Mouse (Mus musculus): Measurements from ENCODE around the gene Eef1akmt1.

DNA sequence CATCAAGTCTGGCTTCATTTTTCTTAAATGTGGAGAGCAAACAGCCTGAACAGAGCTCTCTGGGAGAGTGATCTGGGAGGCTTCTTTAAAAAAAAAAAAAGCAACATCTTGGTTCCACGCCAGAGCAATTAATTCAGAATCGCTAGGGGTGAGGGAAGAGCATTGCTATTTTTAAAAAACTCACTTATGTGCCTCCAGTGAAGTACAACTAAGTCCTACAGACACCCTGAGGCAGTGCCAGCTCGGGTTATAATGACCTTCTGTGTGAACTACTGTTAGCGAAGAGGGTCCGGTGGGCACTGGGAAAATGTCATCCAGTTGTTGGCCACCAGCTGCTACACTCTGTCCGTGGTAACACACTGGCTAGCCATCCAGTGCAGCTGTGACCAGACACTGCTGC, 35.8 kb downstream of the Eef1akmt1 start:
- TF ChIP-seq CTCF (IDR thresholded peaks at IDR 0.05; ENCODE audit: extremely low read depth, insufficient read depth, low read length) (no peak), POLR2A (IDR thresholded peaks at IDR 0.05; ENCODE audit: extremely low read depth, insufficient read depth, low read length) (no peak)

Data from cortical plate, adult 2 months (tissue).